Mouse (Mus musculus): ENCODE measurements at regions not wholly inside any gene's neighbourhood (a gene's known extent, or its start where the extent isn't known, plus 50 kb on each side); places are given as distances from the start of the nearest gene placed in this dataset.

DNA sequence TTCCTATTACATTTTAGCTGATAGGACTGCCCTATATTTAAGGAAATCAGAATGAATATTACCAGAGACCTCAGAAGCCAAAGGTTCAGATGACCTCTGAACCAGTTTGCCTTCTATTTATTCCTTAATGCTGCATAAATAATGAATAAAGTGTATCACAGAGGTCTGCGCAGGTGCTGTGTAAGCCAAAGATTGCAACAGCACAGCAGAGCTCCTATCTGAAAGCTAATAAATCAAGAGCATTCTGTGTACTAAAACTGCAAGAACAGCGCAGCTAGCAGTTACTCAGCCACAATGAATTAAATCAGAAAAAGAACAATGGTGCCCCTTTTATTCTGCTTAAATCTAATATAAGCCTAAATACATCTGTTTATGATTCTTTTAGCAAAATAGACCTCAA, 1208.5 kb downstream of the Rapgef2 start:
- DNase-seq = no peak

DNA sequence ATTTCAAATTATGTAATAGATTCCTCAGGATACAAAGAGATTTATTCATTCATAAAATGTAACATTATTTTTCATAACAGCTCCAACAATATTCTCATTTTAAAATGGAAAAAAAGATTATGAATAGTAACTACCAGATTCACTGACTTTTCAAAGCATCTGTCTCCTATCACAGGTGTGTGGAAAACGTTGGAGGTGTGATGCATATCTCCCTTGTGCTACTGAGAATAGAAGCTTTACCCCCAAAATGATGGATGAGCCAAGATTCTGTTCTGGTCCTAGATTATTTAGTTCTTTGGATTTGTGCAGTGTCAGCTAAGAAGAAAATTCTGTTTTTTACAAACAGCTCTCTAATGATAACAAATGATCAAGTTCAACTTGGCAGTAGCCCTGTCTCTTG, 1209.0 kb downstream of the Rapgef2 start:
- no peak for DNase-seq

DNA sequence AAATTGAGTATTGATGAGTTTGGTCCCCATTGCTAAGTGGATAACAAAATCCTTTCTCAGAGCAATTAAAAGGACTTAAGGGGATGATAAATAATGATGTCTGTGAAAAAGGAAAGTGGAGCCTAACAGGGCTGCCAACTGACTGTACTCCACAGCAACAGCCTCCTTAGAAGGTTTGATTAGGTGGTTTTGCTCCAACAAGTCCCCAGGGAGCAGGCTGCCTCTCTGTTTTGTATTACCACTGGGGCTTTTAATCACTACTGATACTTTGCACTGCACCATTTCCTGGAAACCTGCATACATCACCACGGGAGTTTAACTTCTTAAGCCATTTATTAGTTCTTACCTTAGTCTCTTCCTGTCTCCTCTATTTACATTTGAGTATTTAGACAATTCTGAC, 1213.3 kb downstream of the Rapgef2 start:
- DNase-seq = no peak

DNA sequence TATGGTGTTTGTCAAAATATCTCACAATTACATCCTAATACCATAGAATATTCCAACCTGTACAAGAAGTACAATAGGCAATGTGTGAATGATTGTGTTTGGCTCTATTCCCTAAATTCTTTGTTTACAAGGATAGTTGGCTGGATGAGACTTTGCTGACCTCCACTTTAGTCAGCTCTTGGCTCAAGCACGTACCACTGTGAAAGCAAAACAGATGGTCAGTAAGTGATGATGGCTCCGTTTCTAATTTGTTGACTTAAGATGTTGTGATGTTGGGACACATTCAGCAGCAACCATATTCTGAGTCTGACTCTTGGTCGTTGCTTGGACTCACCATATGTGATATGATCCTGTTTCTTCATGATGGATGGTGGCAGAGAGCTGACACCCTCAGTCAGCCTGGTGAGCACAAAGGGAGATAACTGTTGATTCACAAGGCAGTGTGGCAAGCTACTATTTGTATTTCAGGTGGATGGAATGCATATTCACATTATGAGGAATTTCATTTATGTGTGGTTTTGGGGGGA, 1219.1 kb downstream of the Rapgef2 start:
- peak in 1 of 2 experiments; percentile 16 for DNase-seq

DNA sequence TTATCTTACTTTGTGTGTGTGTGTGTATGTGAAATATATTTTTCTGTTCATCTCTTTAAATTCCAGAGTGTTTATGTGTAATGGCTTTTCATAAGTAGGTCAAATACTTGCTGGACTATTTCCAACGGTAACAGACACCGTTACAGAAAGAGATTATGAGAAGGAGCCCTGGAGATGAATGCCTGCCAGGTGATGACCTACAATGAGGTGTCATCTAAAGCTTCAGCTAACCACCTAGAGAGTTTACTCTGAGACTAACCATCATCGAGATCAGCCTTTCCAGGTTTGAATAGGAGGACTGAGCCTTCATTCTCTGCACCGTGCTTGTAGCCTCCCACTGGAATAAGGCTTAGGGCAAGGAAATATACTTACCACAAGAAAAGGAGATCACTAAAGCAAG, 1220.0 kb downstream of the Rapgef2 start:
- peak; percentile 18 to 28 for DNase-seq

DNA sequence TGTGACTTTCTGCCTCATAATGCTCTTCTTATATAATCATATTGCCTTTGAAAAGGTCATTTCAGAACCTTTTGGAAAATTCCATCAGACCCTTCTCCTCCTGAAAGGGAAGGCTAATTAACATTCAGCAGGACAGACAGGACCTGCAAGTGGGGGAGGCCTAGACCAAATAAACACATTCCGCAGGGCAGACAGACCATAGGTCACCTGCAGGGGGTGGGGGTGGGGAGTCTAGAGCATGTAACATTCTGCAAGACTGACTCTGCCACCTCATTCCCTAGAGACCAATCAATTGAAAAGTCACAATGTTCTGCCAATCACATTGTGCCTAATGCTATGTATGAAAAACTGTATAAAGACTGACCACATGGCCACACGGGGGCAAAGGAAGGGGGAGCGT, 1223.8 kb downstream of the Rapgef2 start:
- no peak for DNase-seq

DNA sequence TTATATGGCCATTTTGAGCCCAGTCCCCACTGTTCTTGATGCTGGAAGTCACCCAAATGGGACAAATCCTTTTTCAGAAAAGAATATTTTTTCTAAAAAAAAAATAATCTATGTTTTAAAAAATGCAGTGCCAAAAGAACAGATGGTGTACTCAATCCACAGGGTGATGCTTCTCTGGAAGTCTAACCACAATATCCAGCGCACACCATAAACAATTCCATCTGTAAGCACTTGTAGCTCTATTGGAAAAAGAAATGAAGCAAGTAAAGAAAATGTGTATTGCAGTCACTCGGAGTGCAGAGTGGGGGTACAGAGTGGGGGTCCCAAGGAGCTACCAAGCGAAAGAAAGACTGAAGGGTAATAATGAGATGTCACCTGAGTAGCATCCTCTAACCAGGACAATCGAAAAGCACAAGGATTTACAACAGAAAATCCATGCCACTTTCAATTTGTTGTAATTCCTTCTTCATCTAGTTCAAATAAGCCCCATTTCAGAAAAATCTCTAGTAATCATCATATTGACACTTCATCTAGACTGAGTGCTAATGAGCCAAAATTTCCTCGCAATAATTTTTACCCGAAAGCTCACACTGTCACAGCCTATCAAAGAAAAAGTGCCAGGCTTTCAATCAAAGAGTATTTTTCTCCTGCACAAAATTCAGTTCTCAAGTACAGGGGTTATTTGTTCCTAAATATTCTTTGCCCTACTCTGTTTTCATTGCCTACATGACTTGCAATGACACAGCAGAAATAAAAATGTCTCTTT, 1226.3 kb downstream of the Rapgef2 start:
- peak; percentile 41 to 46 for DNase-seq
